Mouse (Mus musculus): Measurements from ENCODE around the gene Ccdc191.

- TF ChIP-seq CTCF (IDR thresholded peaks at IDR 0.05; ENCODE audit: control insufficient read depth, insufficient read depth, insufficient replicate concordance, low read depth, low read length) (no peak), POLR2A (IDR thresholded peaks at IDR 0.05; ENCODE audit: control insufficient read depth, low read depth, low read length) (no peak)
These were observed 30.6 kb upstream of the Ccdc191 start for GRCm38 (mm10) chr16:43858941-43859476.

All from testis, adult 2 months (tissue).